Mouse (Mus musculus): ENCODE results near the gene Cacng7. TPM values are rescaled to one million over a fixed set of nuclear protein-coding genes. Genes with fewer than 3 reads are reported as not detected.

The Cacng7 gene
- polyA plus RNA-seq, 1 experiment = not detected

- Histone ChIP-seq H3K4me3 (replicated peaks) (no peak overlapping the region), H3K27me3 (ENCODE audit: control insufficient read depth) (peaks cover 41% of the 10 kb centered on the region)
Observed at GRCm38 (mm10) chr7:3333542-3333941, 787 bp downstream of the Cacng7 start.

DNA sequence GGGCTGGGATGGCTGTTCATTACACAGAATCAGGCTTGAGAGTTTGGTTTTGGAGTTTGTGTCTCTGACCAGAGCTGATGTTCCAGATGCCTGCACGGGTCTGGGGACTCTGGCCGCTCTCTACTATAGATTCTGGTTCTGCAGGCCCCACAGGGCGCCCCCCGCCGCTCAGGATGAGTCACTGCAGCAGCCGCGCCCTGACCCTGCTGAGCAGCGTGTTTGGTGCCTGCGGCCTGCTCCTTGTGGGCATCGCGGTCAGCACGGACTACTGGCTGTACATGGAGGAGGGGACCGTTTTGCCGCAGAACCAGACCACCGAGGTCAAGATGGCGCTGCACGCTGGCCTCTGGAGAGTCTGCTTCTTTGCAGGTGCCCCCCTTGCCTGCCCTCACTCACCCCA, 3.7 kb downstream of the Cacng7 start:
- Histone ChIP-seq H3K9me3 (ENCODE audit: control insufficient read depth, low read length) (no peaks in the 10 kb centered on the region), H3K4me1 (ENCODE audit: control insufficient read depth) (no peaks in the 10 kb centered on the region), H3K36me3 (ENCODE audit: control insufficient read depth) (no peaks in the 10 kb centered on the region), H3K4me3 (replicated peaks) (no peak overlapping the region), H3K27me3 (ENCODE audit: control insufficient read depth) (peaks cover 26% of the 10 kb centered on the region)
- TF ChIP-seq TAL1 (IDR thresholded peaks at IDR 0.05; ENCODE audit: low read length) (no peak), GATA1 (IDR thresholded peaks at IDR 0.05; ENCODE audit: low read length) (no peak)

More at GRCm38 (mm10) chr7:3333542-3333941, 787 bp downstream of the Cacng7 start:
- Histone ChIP-seq H3K4me1 (ENCODE audit: control insufficient read depth) (no peaks in the 10 kb centered on the region), H3K36me3 (ENCODE audit: control insufficient read depth) (no peaks in the 10 kb centered on the region), H3K9me3 (ENCODE audit: control insufficient read depth, low read length) (no peaks in the 10 kb centered on the region)
- TF ChIP-seq TAL1 (IDR thresholded peaks at IDR 0.05; ENCODE audit: low read length) (no peak), GATA1 (IDR thresholded peaks at IDR 0.05; ENCODE audit: low read length) (no peak)

DNA sequence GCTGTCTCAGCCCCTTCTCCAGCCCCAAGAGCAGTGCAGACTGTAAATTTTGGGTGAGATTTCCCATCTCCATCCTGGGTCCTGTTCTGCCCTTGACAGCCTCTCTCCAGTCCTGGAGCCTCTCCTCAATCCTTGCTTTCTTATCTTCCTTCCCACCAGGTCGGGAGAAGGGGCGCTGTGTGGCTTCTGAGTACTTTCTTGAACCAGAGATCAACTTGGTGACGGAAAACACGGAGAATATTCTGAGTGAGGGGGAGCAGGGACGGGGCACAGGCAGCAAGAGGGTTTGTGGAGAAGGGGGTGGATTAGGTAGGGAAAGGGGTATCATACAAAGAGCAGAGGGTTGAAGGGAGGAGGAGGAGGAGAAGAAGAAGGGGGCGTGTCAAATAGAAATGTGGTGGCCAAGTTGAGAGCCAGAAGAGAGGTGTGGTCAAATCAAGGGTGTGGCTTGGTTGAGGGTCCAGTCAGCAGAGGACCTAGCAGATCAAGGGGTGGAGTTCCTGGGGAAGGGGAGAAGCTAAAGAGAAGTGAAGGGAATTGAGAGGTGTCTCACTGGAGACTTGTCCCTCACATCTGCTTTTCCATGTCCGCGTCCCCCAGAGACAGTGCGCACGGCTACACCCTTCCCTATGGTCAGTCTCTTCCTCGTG, 5.7 kb downstream of the Cacng7 start:
- H3K4me1 ChIP-seq (ENCODE audit: control insufficient read depth) = no peaks in the 10 kb centered on the region
- no peaks in the 10 kb centered on the region for H3K36me3 ChIP-seq (ENCODE audit: control insufficient read depth)
- H3K4me3 ChIP-seq (replicated peaks) = no peak overlapping the region
- peaks cover 8% of the 10 kb centered on the region for H3K27me3 ChIP-seq (ENCODE audit: control insufficient read depth)
- TF ChIP-seq GATA1 (IDR thresholded peaks at IDR 0.05; ENCODE audit: low read length) (no peak), TAL1 (IDR thresholded peaks at IDR 0.05; ENCODE audit: low read length) (no peak)
- H3K9me3 ChIP-seq (ENCODE audit: control insufficient read depth, low read length) = no peaks in the 10 kb centered on the region

GRCm38 (mm10) chr7:3339010-3339409, 6.3 kb downstream of the Cacng7 start:
- Histone ChIP-seq H3K36me3 (ENCODE audit: control insufficient read depth) (no peaks in the 10 kb centered on the region), H3K4me3 (replicated peaks) (no peak overlapping the region), H3K9me3 (ENCODE audit: control insufficient read depth, low read length) (no peaks in the 10 kb centered on the region), H3K27me3 (ENCODE audit: control insufficient read depth) (peaks cover 2% of the 10 kb centered on the region), H3K4me1 (ENCODE audit: control insufficient read depth) (no peaks in the 10 kb centered on the region)
- TF ChIP-seq GATA1 (IDR thresholded peaks at IDR 0.05; ENCODE audit: low read length) (no peak), TAL1 (IDR thresholded peaks at IDR 0.05; ENCODE audit: low read length) (no peak)

DNA sequence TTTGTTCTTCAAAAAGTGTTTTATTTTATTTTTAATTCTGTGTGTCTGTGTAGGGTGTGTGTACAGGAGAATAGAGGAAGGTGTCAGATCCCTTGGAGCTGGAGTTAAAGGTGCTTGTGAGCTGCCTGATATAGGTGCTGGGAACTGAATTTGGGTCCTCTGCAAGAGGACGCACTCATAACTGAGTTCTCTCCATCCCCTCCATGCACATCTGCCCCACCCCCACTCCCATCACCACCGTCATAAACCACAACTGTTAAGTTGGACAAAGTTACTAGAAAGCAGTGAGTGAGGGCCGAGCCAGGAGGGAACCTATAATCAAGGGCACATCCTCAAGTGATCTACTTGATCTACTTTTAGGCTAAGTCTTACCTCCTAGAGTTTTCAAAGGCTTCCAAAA, 11.1 kb downstream of the Cacng7 start:
- Histone ChIP-seq H3K36me3 (ENCODE audit: control insufficient read depth) (no peaks in the 10 kb centered on the region), H3K9me3 (ENCODE audit: control insufficient read depth, low read length) (no peaks in the 10 kb centered on the region)
- TF ChIP-seq GATA1 (IDR thresholded peaks at IDR 0.05; ENCODE audit: low read length) = no peak

DNA sequence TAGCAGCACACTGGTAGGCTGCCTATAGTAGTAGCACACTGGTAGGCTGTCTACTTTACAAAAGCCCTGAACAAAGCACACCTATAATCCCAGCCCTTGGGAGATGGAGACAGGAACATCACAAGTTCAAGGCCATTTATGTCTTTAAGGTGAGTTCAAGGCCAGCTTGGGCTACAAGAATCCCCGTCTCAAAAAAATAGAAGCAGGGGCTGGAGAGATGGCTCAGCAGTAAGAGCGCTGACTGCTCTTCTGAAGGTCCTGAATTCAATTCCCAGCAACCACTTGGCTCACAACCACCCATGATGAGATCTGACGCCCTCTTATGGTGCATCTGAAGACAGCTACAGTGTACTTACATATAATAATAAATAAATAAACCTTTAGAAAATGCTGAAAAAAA, 12.5 kb downstream of the Cacng7 start:
- Histone ChIP-seq H3K4me3 (replicated peaks) (no peak overlapping the region), H3K4me1 (ENCODE audit: control insufficient read depth) (no peaks in the 10 kb centered on the region), H3K27me3 (ENCODE audit: control insufficient read depth) (no peaks in the 10 kb centered on the region), H3K9me3 (ENCODE audit: control insufficient read depth, low read length) (no peaks in the 10 kb centered on the region), H3K36me3 (ENCODE audit: control insufficient read depth) (no peaks in the 10 kb centered on the region)
- TF ChIP-seq GATA1 (IDR thresholded peaks at IDR 0.05; ENCODE audit: low read length) (no peak), TAL1 (IDR thresholded peaks at IDR 0.05; ENCODE audit: low read length) (no peak)

More for the DNA sequence above, 11.1 kb downstream of the Cacng7 start:
- Histone ChIP-seq H3K4me3 (replicated peaks) (no peak overlapping the region), H3K27me3 (ENCODE audit: control insufficient read depth) (no peaks in the 10 kb centered on the region), H3K4me1 (ENCODE audit: control insufficient read depth) (no peaks in the 10 kb centered on the region)

- Histone ChIP-seq H3K4me1 (ENCODE audit: control insufficient read depth) (no peaks in the 10 kb centered on the region), H3K4me3 (replicated peaks) (no peak overlapping the region), H3K27me3 (ENCODE audit: control insufficient read depth) (no peaks in the 10 kb centered on the region), H3K9me3 (ENCODE audit: control insufficient read depth, low read length) (peaks cover 6% of the 10 kb centered on the region; the same call in 1 of the 2 replicates), H3K36me3 (ENCODE audit: control insufficient read depth) (no peaks in the 10 kb centered on the region)
- TF ChIP-seq GATA1 (IDR thresholded peaks at IDR 0.05; ENCODE audit: low read length) (no peak), TAL1 (IDR thresholded peaks at IDR 0.05; ENCODE audit: low read length) (no peak)
Observed at GRCm38 (mm10) chr7:3347366-3348287, 14.9 kb downstream of the Cacng7 start.

- H3K4me1 ChIP-seq (ENCODE audit: control insufficient read depth) = no peaks in the 10 kb centered on the region
- TF ChIP-seq TAL1 (IDR thresholded peaks at IDR 0.05; ENCODE audit: low read length) = no peak
- TF ChIP-seq GATA1 (IDR thresholded peaks at IDR 0.05; ENCODE audit: low read length) = no peak
- H3K9me3 ChIP-seq (ENCODE audit: control insufficient read depth, low read length) = peaks cover 6% of the 10 kb centered on the region; the same call in 1 of the 2 replicates
- no peaks in the 10 kb centered on the region for H3K27me3 ChIP-seq (ENCODE audit: control insufficient read depth)
- no peaks in the 10 kb centered on the region for H3K36me3 ChIP-seq (ENCODE audit: control insufficient read depth)
- H3K4me3 ChIP-seq (replicated peaks) = no peak overlapping the region
Observed at GRCm38 (mm10) chr7:3348326-3348725, 15.6 kb downstream of the Cacng7 start.

GRCm38 (mm10) chr7:3349775-3350174, 17.0 kb downstream of the Cacng7 start:
- Histone ChIP-seq H3K4me1 (ENCODE audit: control insufficient read depth) (no peaks in the 10 kb centered on the region), H3K36me3 (ENCODE audit: control insufficient read depth) (no peaks in the 10 kb centered on the region), H3K4me3 (replicated peaks) (no peak overlapping the region), H3K9me3 (ENCODE audit: control insufficient read depth, low read length) (peaks cover 6% of the 10 kb centered on the region; the same call in 1 of the 2 replicates), H3K27me3 (ENCODE audit: control insufficient read depth) (no peaks in the 10 kb centered on the region)
- no peak for TF ChIP-seq TAL1 (IDR thresholded peaks at IDR 0.05; ENCODE audit: low read length)
- no peak for TF ChIP-seq GATA1 (IDR thresholded peaks at IDR 0.05; ENCODE audit: low read length)

Data from erythroblast, embryonic 14.5 days (primary cell).